Comparison of ENCODE assay signal across 8 mouse cellular contexts in the genomic region with DNA sequence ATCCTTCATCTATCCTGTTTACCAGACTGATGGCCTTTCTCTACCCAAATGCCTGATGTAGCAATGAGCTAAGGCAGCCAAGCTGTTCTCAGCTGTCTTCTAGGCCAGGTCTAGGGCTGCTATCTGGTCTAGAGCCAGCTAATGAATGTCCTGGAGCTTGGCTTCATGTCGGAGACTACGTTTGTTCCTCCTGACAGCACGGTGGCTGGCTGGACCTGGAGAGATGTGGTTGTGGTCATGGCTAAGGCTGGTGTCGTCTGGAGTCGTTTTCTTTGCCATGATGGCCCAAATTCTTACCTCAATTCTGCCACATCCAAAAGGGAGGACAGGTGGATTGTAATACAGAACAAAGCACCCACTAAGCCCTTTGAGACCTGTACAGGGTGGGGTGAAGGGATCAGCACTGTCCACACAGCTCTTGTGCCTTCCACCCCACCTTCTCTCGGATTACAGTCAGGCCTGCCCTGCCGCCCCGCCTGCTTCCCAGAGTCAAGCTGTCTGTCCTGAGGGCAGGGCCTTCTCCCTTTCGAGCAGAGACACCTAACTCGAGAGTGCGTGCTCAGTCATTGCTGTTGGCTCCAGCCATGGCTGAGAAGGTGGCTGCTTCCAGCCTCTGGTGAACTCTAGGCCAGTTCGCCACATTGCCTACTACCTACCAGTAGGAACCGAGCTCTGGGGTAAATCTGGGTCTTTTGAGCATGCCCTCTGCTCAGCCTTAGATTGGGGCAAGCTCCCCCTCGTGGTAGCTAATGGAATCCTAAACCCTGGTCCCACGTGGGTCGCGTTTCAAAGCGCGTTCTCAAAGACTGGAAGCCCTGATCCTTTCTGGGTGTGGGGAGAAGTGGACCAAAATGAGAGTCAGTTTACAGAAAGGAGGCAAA. TPM values are rescaled to one million over a fixed set of nuclear protein-coding genes. Genes with fewer than 3 reads are reported as not detected.
DNase-seq lines count a peak whose midpoint lies in the region; ATAC-seq lines count a peak whose summit lies in the region.

No protein-coding gene starts in this region.

- ATAC-seq in hindbrain, embryonic 16.5 days, result peak; percentile 67

- peaks cover 12% of the 10 kb centered on the region for H3K36me3 ChIP-seq in hindbrain, embryonic 16.5 days (ENCODE audit: control insufficient read depth, insufficient read depth, low read length)

- H3K4me1 ChIP-seq in hindbrain, embryonic 16.5 days (ENCODE audit: control insufficient read depth, insufficient read depth, low read depth, low read length), result peaks cover 7% of the 10 kb centered on the region

- 41% methylated on average over 19 of the region's 19 CpGs for WGBS in hindbrain, embryonic 16.5 days

- peak; percentile 78 for DNase-seq in T-cell, adult 2 months (ENCODE audit: low spot score)
- peak; percentile 64 to 68 for DNase-seq in cerebellum, postnatal 36 days
- peak; percentile 64 for DNase-seq in gastrocnemius, adult 18-20 months (ENCODE audit: low spot score)
- DNase-seq in left cerebral cortex, adult 18-20 months (ENCODE audit: low spot score in 2 of 2), result peak; percentile 58 to 60
- DNase-seq in lung, postnatal 4 days, result peak; percentile 77 to 85
- DNase-seq in retina, postnatal 7 days (ENCODE audit: low read depth, low spot score), result peak; percentile 65
- DNase-seq in urinary bladder, postnatal 14 days (ENCODE audit: low spot score), result peak; percentile 72

- peak overlapping the region; percentile 42 for H3K4me3 ChIP-seq in hindbrain, embryonic 16.5 days (ENCODE audit: low read length)

- H3K9me3 ChIP-seq in hindbrain, embryonic 16.5 days (ENCODE audit: control insufficient read depth, low read length), result no peaks in the 10 kb centered on the region

- peak overlapping the region; percentile 54 for H3K9ac ChIP-seq in hindbrain, embryonic 16.5 days (ENCODE audit: low read depth, low read length)

- peak overlapping the region; percentile 84 for H3K4me2 ChIP-seq in hindbrain, embryonic 16.5 days (ENCODE audit: low read length)

- no peaks in the 10 kb centered on the region for H3K27me3 ChIP-seq in hindbrain, embryonic 16.5 days (replicated peaks; ENCODE audit: control insufficient read depth, insufficient read depth, low read length)

- H3K27ac ChIP-seq in hindbrain, embryonic 16.5 days (ENCODE audit: low read depth, low read length), result 0 out of 2 replicates have a peak overlapping the region, but pooled peaks have one; percentile 31

RNA-seq across cellular contexts. Expression of gene 1810055G02Rik, which starts 10.6 kb away (rescaled TPM):
- 1 to 10 TPM; 7.4 to 8.4 TPM for total RNA-seq in gastrocnemius, adult 18-20 months (2021)
- polyA plus RNA-seq in hindbrain, embryonic 16.5 days (2015; fragmentation: Nextera tagmentation; extraction: Ambion mirVana), result 42.1 and 44.8 TPM in 2 replicates
- total RNA-seq in left cerebral cortex, adult 18-20 months (2021), result 10 to 100 TPM; 31.7 to 32.1 TPM

RNA-seq across cellular contexts. Expression of gene Lrp5, which starts 32.4 kb away (rescaled TPM):
- total RNA-seq in gastrocnemius, adult 18-20 months (2021), result 10 to 100 TPM; 24.5 to 26.7 TPM
- 1.3 and 1.5 TPM in 2 replicates for polyA plus RNA-seq in hindbrain, embryonic 16.5 days (2015; fragmentation: Nextera tagmentation; extraction: Ambion mirVana)
- total RNA-seq in left cerebral cortex, adult 18-20 months (2021), result 1 to 10 TPM; 7.3 to 8.3 TPM

RNA-seq across cellular contexts. Expression of gene Kmt5b, which starts 48.5 kb away (rescaled TPM):
- 10 to 100 TPM; 19.1 to 19.6 TPM for total RNA-seq in gastrocnemius, adult 18-20 months (2021)
- polyA plus RNA-seq in hindbrain, embryonic 16.5 days (2015; fragmentation: Nextera tagmentation; extraction: Ambion mirVana), result 32.4 and 41.3 TPM in 2 replicates
- 10 to 100 TPM; 48.8 to 49.8 TPM for total RNA-seq in left cerebral cortex, adult 18-20 months (2021)

Comparison
In these comparisons a context has a peak if more than half of its experiments do, and no peak if none do; other contexts are left out.
1. Peak in every context shown above with its lines: DNase-seq, ATAC-seq, H3K4me3 ChIP-seq and H3K27ac ChIP-seq.